Mouse (Mus musculus) CH12.LX (cell line): ENCODE results near the gene Ccl7. TPM values are rescaled to one million over a fixed set of nuclear protein-coding genes. Genes with fewer than 3 reads are reported as not detected.

Experiments used
- DNase-seq: peaks from one replicate; pipeline ENCODE4 v3.0.0-alpha.2; 2013; ENCODE audit errors: extremely low read depth
- H3K27ac ChIP-seq: 2 replicates; pipeline ENCODE4 v1.5.1; 2012; ENCODE audit warnings: low read depth, mild to moderate bottlenecking, control low read depth, moderate library complexity; ENCODE audit not compliant: insufficient read depth
- H3K27me3 ChIP-seq: replicated peaks from 2 replicates; pipeline ENCODE3; 2012; ENCODE audit warnings: inconsistent platforms
- H3K36me3 ChIP-seq, 2 experiments: replicated peaks in 1 of 2; 2 replicates each; pipeline versions ENCODE3 to v1.6.1; 2012; ENCODE audit warnings: inconsistent platforms in 1 of 2, low read length in 1 of 2, mild to moderate bottlenecking in 1 of 2, mixed read lengths in 1 of 2, moderate library complexity in 1 of 2; ENCODE audit not compliant: control insufficient read depth in 1 of 2, insufficient read depth in 1 of 2
- H3K4me1 ChIP-seq, 2 experiments: 2 replicates each; pipeline ENCODE4 v1.6.1; 2012; ENCODE audit warnings: inconsistent platforms in 1 of 2, moderate library complexity in 1 of 2; ENCODE audit not compliant: insufficient read depth in 2 of 2, control insufficient read depth in 1 of 2
- H3K4me2 ChIP-seq: 2 replicates; pipeline ENCODE4 v1.6.1; 2012; ENCODE audit warnings: low read depth, mild to moderate bottlenecking, control low read depth; ENCODE audit not compliant: poor library complexity, insufficient read depth, severe bottlenecking
- H3K4me3 ChIP-seq, 3 experiments: fragments of 150-350 bp in 1 of 3; sonication (generic) in 1 of 3; replicated peaks in 1 of 3; 2 replicates each; pipeline versions ENCODE3 to v1.5.1; 2011 to 2012; ENCODE audit warnings: low read depth in 2 of 3, low read length in 2 of 3, mild to moderate bottlenecking in 2 of 3, moderate library complexity in 2 of 3, control low read depth in 1 of 3, improper control_type of control experiment in 1 of 3, inconsistent platforms in 1 of 3, mixed read lengths in 1 of 3; ENCODE audit not compliant: poor library complexity in 1 of 3
- H3K79me2 ChIP-seq: replicated peaks from 2 replicates; pipeline ENCODE4 v1.6.1; 2012; ENCODE audit warnings: mild to moderate bottlenecking, moderate library complexity; ENCODE audit not compliant: control insufficient read depth, poor library complexity, insufficient read depth, severe bottlenecking; ENCODE audit errors: extremely low read depth
- H3K9ac ChIP-seq: 2 replicates; pipeline ENCODE4 v1.6.1; 2012; ENCODE audit warnings: low read depth, mild to moderate bottlenecking, control low read depth, moderate library complexity; ENCODE audit not compliant: insufficient read depth
- H3K9me3 ChIP-seq: replicated peaks from 2 replicates; pipeline ENCODE3; 2012; ENCODE audit warnings: low read length, inconsistent platforms, mixed read lengths
- E2F4 ChIP-seq: IDR thresholded peaks from 2 replicates; pipeline ENCODE4 v1.6.1; 2011; ENCODE audit warnings: low read depth, low read length, improper control_type of control experiment; ENCODE audit not compliant: insufficient replicate concordance
- ELF1 ChIP-seq: IDR thresholded peaks from 2 replicates; pipeline ENCODE4 v1.6.1; 2014; ENCODE audit warnings: low read depth, mild to moderate bottlenecking, inconsistent platforms, low read length, improper control_type of control experiment
- ETS1 ChIP-seq: conservative IDR thresholded peaks from 2 replicates; pipeline ENCODE4 v1.6.1; 2012; ENCODE audit warnings: low read depth, mild to moderate bottlenecking, inconsistent platforms, low read length, improper control_type of control experiment, moderate library complexity
- HCFC1 ChIP-seq: IDR thresholded peaks from 2 replicates; pipeline ENCODE4 v1.6.1; 2012; ENCODE audit warnings: low read depth, mild to moderate bottlenecking, inconsistent platforms, low read length, improper control_type of control experiment
- MEF2A ChIP-seq: IDR thresholded peaks from 2 replicates; pipeline ENCODE4 v1.6.1; 2014; ENCODE audit warnings: low read depth, mild to moderate bottlenecking, inconsistent platforms, low read length, improper control_type of control experiment, borderline replicate concordance
- MXI1 ChIP-seq: IDR thresholded peaks from 2 replicates; pipeline ENCODE4 v1.6.1; 2011; ENCODE audit warnings: mild to moderate bottlenecking, low read depth, low read length, improper control_type of control experiment
- NRF1 ChIP-seq: IDR thresholded peaks from 2 replicates; pipeline ENCODE4 v1.6.1; 2014; ENCODE audit warnings: low read depth, mild to moderate bottlenecking, inconsistent platforms, low read length, improper control_type of control experiment, moderate library complexity
- PAX5 ChIP-seq: IDR thresholded peaks from 2 replicates; pipeline ENCODE4 v1.6.1; 2012; ENCODE audit warnings: low read length, inconsistent platforms, mixed read lengths
- RAD21 ChIP-seq: IDR thresholded peaks from 2 replicates; pipeline ENCODE4 v1.6.1; 2011; ENCODE audit warnings: low read depth, mild to moderate bottlenecking, low read length, improper control_type of control experiment, moderate library complexity
- TCF12 ChIP-seq: IDR thresholded peaks from 2 replicates; pipeline ENCODE4 v1.6.1; 2014; ENCODE audit warnings: low read depth, mild to moderate bottlenecking, inconsistent platforms, low read length, improper control_type of control experiment
- ZMIZ1 ChIP-seq: IDR thresholded peaks from 2 replicates; pipeline ENCODE4 v1.6.1; 2012; ENCODE audit warnings: low read depth, mild to moderate bottlenecking, inconsistent platforms, low read length, improper control_type of control experiment
- dilution Hi-C: fragments of 300-500 bp; cut with MboI; formaldehyde crosslinking; loops from 2 replicates; pipeline ENCODE4 v1.14.3; 2020; ENCODE audit warnings: low sequenced_read_pairs; ENCODE audit not compliant: extremely low pct_unique_long_range_greater_than_20kb, extremely low pct_ligation_motif_present
- in situ Hi-C: fragments of 300-500 bp; cut with MboI; formaldehyde crosslinking; loops from 3 replicates; pipeline ENCODE4 v1.14.3; 2019; ENCODE audit warnings: low sequenced_read_pairs, low pct_ligation_motif_present, low pct_unique_long_range_greater_than_20kb, mixed read lengths
- polyA plus RNA-seq: library from polyadenylated mRNA; unstranded; fragments of >175 nt; gene quantifications from 2 replicates; pipeline ENCODE4 v1.2.1, GENCODE M21; 2012; ENCODE audit warnings: low read depth; ENCODE audit not compliant: insufficient read length
- total RNA-seq, 2 experiments: library from RNA; depleted of rRNA; stranded (reverse); fragments of 300-350 nt in 1 of 2; fragments of >200 nt in 1 of 2; gene quantifications; 2 replicates each; pipeline ENCODE4 v1.2.3; 2012 to 2014

The Ccl7 gene
- total and polyA plus RNA-seq, 3 experiments = not detected

DNA sequence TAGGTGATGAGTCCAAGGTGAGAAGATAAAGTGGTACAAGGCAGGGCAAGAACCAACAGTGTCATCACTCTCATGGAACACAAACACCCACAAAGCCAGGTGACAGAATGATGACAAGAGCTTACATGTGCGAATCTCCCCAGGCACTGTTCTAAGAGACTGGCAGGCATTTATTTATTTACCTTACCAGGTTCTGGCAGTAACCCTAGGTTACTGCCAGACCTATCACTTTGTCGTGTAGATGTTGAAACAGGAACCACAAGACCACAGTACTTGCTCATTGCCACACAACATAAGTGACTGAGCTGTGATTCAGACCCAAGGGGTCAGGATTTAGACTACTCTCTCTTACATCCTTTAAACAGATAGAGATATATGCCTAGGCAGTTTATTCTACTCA is 30.4 kb upstream of the Ccl7 start:
- no peak for DNase-seq
- Histone ChIP-seq H3K4me3 (no peak overlapping the region), H3K9ac (no peak overlapping the region), H3K79me2 (no peaks in the 10 kb centered on the region), H3K9me3 (no peaks in the 10 kb centered on the region), H3K4me1 (peaks cover 10 to 42% of the 10 kb centered on the region in 2 experiments; a peak in 3 of 4 replicates), H3K27me3 (peaks cover 4% of the 10 kb centered on the region), H3K4me2 (no peak overlapping the region), H3K36me3 (no peaks in the 10 kb centered on the region), H3K27ac (no peak overlapping the region)
- TF ChIP-seq E2F4 (no peak), MXI1 (no peak), ZMIZ1 (no peak), PAX5 (no peak)
- in situ Hi-C loops = no loop called here
- dilution Hi-C loops = no loop called here

DNA sequence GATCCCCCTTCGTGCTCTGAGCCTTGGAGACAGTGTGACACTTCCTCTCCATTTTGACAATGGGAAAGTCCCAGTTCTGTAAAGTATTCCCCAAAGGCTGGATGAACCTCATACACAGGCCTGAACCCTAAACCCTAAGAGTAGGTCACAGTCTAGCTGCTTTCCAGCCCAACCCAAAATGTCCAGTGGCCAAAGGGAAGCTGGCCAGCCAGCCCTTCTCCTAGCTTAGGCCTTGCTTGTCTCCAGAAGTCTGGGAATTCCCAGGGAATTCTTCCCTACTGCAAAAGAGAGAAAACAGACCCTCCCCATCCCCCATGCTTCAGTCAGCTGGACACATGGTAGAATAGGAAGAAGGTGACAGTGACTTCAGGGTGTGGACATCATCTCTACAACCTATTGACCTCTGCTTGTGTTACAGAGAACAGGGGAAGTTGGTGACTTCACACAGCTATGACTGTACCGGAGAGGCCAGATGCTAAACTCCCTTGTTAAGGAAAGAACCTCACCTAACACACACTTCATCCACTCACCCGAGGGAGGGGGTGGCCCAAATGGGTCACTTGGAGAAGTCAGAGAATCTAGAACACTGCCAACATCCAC is 29.2 kb upstream of the Ccl7 start:
- peak; percentile 35 for DNase-seq
- in situ Hi-C loops (no loop called here), dilution Hi-C loops (no loop called here)
- no peaks in the 10 kb centered on the region for H3K9me3 ChIP-seq
- H3K4me3 ChIP-seq = no peak overlapping the region
- H3K9ac ChIP-seq = no peak overlapping the region
- no peaks in the 10 kb centered on the region for H3K79me2 ChIP-seq
- H3K27me3 ChIP-seq = no peaks in the 10 kb centered on the region
- TF ChIP-seq ETS1 (0 out of 2 replicates have a peak, but pooled peaks have one; percentile 22), HCFC1 (no peak), RAD21 (no peak)
- peaks cover 13 to 54% of the 10 kb centered on the region in 2 experiments; a peak in 3 of 4 replicates for H3K4me1 ChIP-seq
- H3K27ac ChIP-seq = no peak overlapping the region
- H3K4me2 ChIP-seq = no peak overlapping the region
- no peaks in the 10 kb centered on the region for H3K36me3 ChIP-seq

DNA sequence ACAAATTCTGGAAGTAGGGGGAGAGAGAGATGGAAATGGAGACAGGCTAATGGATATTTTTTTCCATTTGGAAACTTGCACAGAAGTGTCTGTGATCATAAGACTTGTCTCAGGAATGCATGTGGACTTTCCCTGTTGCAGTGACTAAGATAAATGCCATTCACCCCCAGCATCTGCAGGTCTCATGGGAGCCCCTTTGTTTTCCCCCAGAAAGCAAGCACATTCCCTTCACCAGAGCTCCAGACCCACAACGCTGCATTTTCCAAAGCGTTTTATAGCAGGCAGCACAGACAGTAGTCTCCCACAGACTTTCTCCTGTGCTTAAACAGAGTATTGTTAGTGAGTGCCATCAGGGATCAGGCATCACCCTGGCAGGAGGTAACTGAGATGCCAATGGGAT is 26.1 kb upstream of the Ccl7 start:
- dilution Hi-C loops (no loop called here), in situ Hi-C loops (no loop called here)
- no peaks in the 10 kb centered on the region for H3K9me3 ChIP-seq
- no peaks in the 10 kb centered on the region for H3K36me3 ChIP-seq
- DNase-seq = no peak
- H3K27me3 ChIP-seq = no peaks in the 10 kb centered on the region
- no peak overlapping the region for H3K9ac ChIP-seq
- no peak for TF ChIP-seq ZMIZ1
- TF ChIP-seq NRF1 = no peak
- TF ChIP-seq MEF2A = no peak
- no peak for TF ChIP-seq ELF1
- TF ChIP-seq TCF12 = no peak
- TF ChIP-seq HCFC1 = no peak
- no peak for TF ChIP-seq MXI1
- TF ChIP-seq, all 38 proteins: peak for 0
- Histone ChIP-seq H3K4me3 (no peak overlapping the region), H3K79me2 (no peaks in the 10 kb centered on the region), H3K4me2 (no peak overlapping the region), H3K4me1 (peaks cover 18 to 72% of the 10 kb centered on the region in 2 experiments; a peak in 3 of 4 replicates), H3K27ac (no peak overlapping the region)
